In the genomic region with DNA sequence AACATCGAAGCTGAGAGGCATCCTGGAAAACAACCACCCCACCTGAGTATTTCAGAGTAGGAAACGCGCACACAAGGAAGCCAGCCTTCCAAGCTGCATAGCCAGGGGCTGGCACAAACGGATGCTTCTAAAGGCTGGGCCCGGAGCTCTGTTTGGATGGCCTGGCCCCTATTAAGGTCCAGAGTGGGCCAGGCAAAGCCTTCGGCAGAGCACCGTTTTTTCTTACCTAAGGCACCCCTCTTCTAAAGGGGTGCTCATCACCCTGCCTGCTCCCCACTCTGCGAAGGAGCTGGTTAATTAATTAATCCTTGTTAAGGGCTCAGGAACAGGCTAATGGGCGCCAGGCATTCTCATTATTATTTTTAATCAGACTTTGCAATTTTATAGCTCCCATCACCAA, we compare ENCODE assay signal across 10 mouse cellular contexts.
A peak's percentile ranks its signal among the peaks of the same experiment; 100 is the strongest.
DNase-seq lines count a peak whose midpoint lies in the region; ATAC-seq and TF ChIP-seq lines count a peak whose summit lies in the region.
"Had no signal": no experiment of that assay in that cellular context is flagged by ENCODE, and none has a peak within 500 bp of the region (broad histone marks: within the 10 kb centered on the region; RNA-seq: fewer than 3 reads in every experiment).

No protein-coding gene starts in this region.

- peak overlapping the region; percentile 53; the same call in 1 of the 2 replicates for H3K4me2 ChIP-seq in heart, postnatal 0 days (ENCODE audit: low read depth, low read length)
- peak overlapping the region; percentile 49 for H3K4me2 ChIP-seq in forebrain, embryonic 11.5 days (ENCODE audit: low read depth, low read length, severe bottlenecking)
- peak overlapping the region; percentile 63 for H3K4me2 ChIP-seq in limb, embryonic 13.5 days (replicated peaks)

- no peak for DNase-seq in heart, postnatal 0 days (ENCODE audit: low spot score)
- DNase-seq in heart, adult 18-20 months = no peak
- peak; percentile 42 for DNase-seq in MN1 (ENCODE audit: low spot score)
- DNase-seq in forebrain, embryonic 11.5 days (ENCODE audit: low spot score) = peak; percentile 58
- no peak for DNase-seq in adrenal gland, postnatal 25 days
- no peak for DNase-seq in gastrocnemius, adult 2 months
- no peak for DNase-seq in B cell, adult 2 months
- DNase-seq: cerebellum, adult 18-20 months; kidney, adult 11 months had no signal

- no peak for ATAC-seq in heart, postnatal 0 days (ENCODE audit: insufficient read depth, low read depth)
- peak; percentile 70 for ATAC-seq in forebrain, embryonic 11.5 days (replicated peaks; ENCODE audit: low FRiP score)
- ATAC-seq in limb, embryonic 13.5 days (ENCODE audit: low FRiP score, low read depth) = peak; percentile 5; the same call in 1 of the 2 replicates

- TF ChIP-seq CTCF in heart, postnatal 0 days (IDR thresholded peaks at IDR 0.05; ENCODE audit: low read depth) = no peak
- no peak for TF ChIP-seq CTCF in gastrocnemius, adult 2 months (IDR thresholded peaks at IDR 0.05)

- no peaks in the 10 kb centered on the region for H3K27me3 ChIP-seq in heart, postnatal 0 days (ENCODE audit: control insufficient read depth, insufficient read depth, low read length)
- H3K27me3 ChIP-seq in forebrain, embryonic 11.5 days (ENCODE audit: control insufficient read depth, insufficient read depth, low read length) = no peaks in the 10 kb centered on the region
- H3K27me3 ChIP-seq in limb, embryonic 13.5 days = no peaks in the 10 kb centered on the region

- H3K9ac ChIP-seq in heart, postnatal 0 days (replicated peaks; ENCODE audit: low read depth, low read length) = no peak overlapping the region
- H3K9ac ChIP-seq in forebrain, embryonic 11.5 days (ENCODE audit: low read length) = no peak overlapping the region; the same call in 1 of the 2 replicates
- H3K9ac ChIP-seq in limb, embryonic 13.5 days = no peak overlapping the region

- no peaks in the 10 kb centered on the region for H3K4me1 ChIP-seq in heart, postnatal 0 days (ENCODE audit: control insufficient read depth, insufficient read depth)
- peaks cover 14% of the 10 kb centered on the region; the same call in 1 of the 2 replicates for H3K4me1 ChIP-seq in forebrain, embryonic 11.5 days (replicated peaks; ENCODE audit: control insufficient read depth, insufficient read depth, low read length)
- H3K4me1 ChIP-seq in limb, embryonic 13.5 days = peaks cover 19% of the 10 kb centered on the region

- no peak overlapping the region for H3K27ac ChIP-seq in heart, postnatal 0 days (ENCODE audit: low read depth)
- H3K27ac ChIP-seq in forebrain, embryonic 11.5 days (ENCODE audit: low read depth, low read length) = peak overlapping the region; percentile 70; the same call in 1 of the 2 replicates
- H3K27ac ChIP-seq in limb, embryonic 13.5 days = peak overlapping the region; percentile 28; the same call in 1 of the 2 replicates
- H3K27ac ChIP-seq in gastrocnemius, adult 2 months = no peak overlapping the region

- H3K9me3 ChIP-seq in heart, postnatal 0 days (replicated peaks; ENCODE audit: control insufficient read depth, low read length) = no peaks in the 10 kb centered on the region
- no peaks in the 10 kb centered on the region for H3K9me3 ChIP-seq in forebrain, embryonic 11.5 days (ENCODE audit: control insufficient read depth, low read length)
- H3K9me3 ChIP-seq in limb, embryonic 13.5 days = no peaks in the 10 kb centered on the region

- WGBS in heart, postnatal 0 days = 40% methylated on average over 9 of the region's 9 CpGs
- WGBS in forebrain, embryonic 11.5 days = 12% methylated on average over 9 of the region's 9 CpGs
- WGBS in limb, embryonic 13.5 days = 18% methylated on average over 9 of the region's 9 CpGs

- no peaks in the 10 kb centered on the region for H3K36me3 ChIP-seq in heart, postnatal 0 days (replicated peaks; ENCODE audit: control insufficient read depth, insufficient read depth, low read length)
- H3K36me3 ChIP-seq in forebrain, embryonic 11.5 days (ENCODE audit: control insufficient read depth, insufficient read depth, low read length) = no peaks in the 10 kb centered on the region
- H3K36me3 ChIP-seq in limb, embryonic 13.5 days = no peaks in the 10 kb centered on the region

- no peak overlapping the region for H3K4me3 ChIP-seq in heart, postnatal 0 days (ENCODE audit: low read depth, low read length)
- H3K4me3 ChIP-seq in forebrain, embryonic 11.5 days (ENCODE audit: low read depth, low read length) = no peak overlapping the region
- peak overlapping the region; percentile 33; the same call in 1 of the 2 replicates for H3K4me3 ChIP-seq in limb, embryonic 13.5 days
- no peak overlapping the region for H3K4me3 ChIP-seq in gastrocnemius, adult 2 months

- TF ChIP-seq EP300 in heart, postnatal 0 days (IDR thresholded peaks at IDR 0.05; ENCODE audit: low read depth) = no peak

- intact Hi-C loops in gastrocnemius, adult 2 months (cut with DNase I) = no loop called here

Comparison
In these comparisons a context has a peak if more than half of its experiments do, and no peak if none do; other contexts are left out.
1. DNase-seq: peak in MN1 (single experiment) and forebrain, embryonic 11.5 days (single experiment); none in heart, postnatal 0 days (single experiment), heart, adult 18-20 months (0 of 2), adrenal gland, postnatal 25 days (single experiment), gastrocnemius, adult 2 months (single experiment) and B cell, adult 2 months (0 of 2).
2. H3K27ac ChIP-seq: peak in forebrain, embryonic 11.5 days (single experiment) and limb, embryonic 13.5 days (single experiment); none in heart, postnatal 0 days (single experiment) and gastrocnemius, adult 2 months (single experiment).
3. Peak in every context shown above with its lines, with median percentiles within 50 percentile points of each other: H3K4me2 ChIP-seq.